Mouse (Mus musculus) embryonic facial prominence, embryonic 14.5 days (tissue): ENCODE measurements around the gene Rasgrp3. TPM values are rescaled to one million over a fixed set of nuclear protein-coding genes. Genes with fewer than 3 reads are reported as not detected.

Experiments used
- ATAC-seq: fragments of 200-750 bp; cut with Nextera tagmentation; 2 replicates; pipeline ENCODE4 v1.8.0; 2017; ENCODE audit warnings: low read depth, moderate number of reproducible peaks, moderate TSS enrichment
- DNase-seq: peaks from one replicate; pipeline ENCODE4 v3.0.0-alpha.2; 2015; ENCODE audit warnings: low spot score
- H3K27ac ChIP-seq: fragments of 300-500 bp; sonication (generic); replicated peaks from 2 replicates; pipeline ENCODE4 v1.5.1; 2014; ENCODE audit warnings: low read depth, mild to moderate bottlenecking, low read length, moderate library complexity
- H3K27me3 ChIP-seq: fragments of 300-500 bp; sonication (generic); replicated peaks from 2 replicates; pipeline ENCODE4 v1.6.1; 2014; ENCODE audit warnings: low read length; ENCODE audit not compliant: control insufficient read depth, insufficient read depth
- H3K36me3 ChIP-seq: fragments of 300-500 bp; sonication (generic); 2 replicates; pipeline ENCODE4 v1.6.1; 2014; ENCODE audit warnings: low read length, mixed read lengths; ENCODE audit not compliant: control insufficient read depth, insufficient read depth
- H3K4me1 ChIP-seq: fragments of 300-500 bp; sonication (generic); 2 replicates; pipeline ENCODE4 v1.6.1; 2014; ENCODE audit warnings: antibody characterized with exemption, low read length; ENCODE audit not compliant: control insufficient read depth, insufficient read depth
- H3K4me2 ChIP-seq: fragments of 300-500 bp; sonication (generic); 2 replicates; pipeline ENCODE4 v1.6.1; 2014; ENCODE audit warnings: low read depth, mild to moderate bottlenecking, low read length, moderate library complexity, mixed read lengths
- H3K4me3 ChIP-seq: fragments of 300-500 bp; sonication (generic); 2 replicates; pipeline ENCODE4 v1.5.1; 2014; ENCODE audit warnings: low read depth, mild to moderate bottlenecking, low read length
- H3K9ac ChIP-seq: fragments of 300-500 bp; sonication (generic); 2 replicates; pipeline ENCODE4 v1.6.1; 2014; ENCODE audit warnings: low read depth, mild to moderate bottlenecking, low read length, moderate library complexity, mixed read lengths
- H3K9me3 ChIP-seq: fragments of 300-500 bp; sonication (generic); 2 replicates; pipeline ENCODE4 v1.6.1; 2016; ENCODE audit warnings: low read length; ENCODE audit not compliant: control insufficient read depth
- WGBS: fragments of 180-500 bp; shearing (Covaris S2); extraction: QIAGEN DNeasy Blood & Tissue Kit; methylation state at CpG from one replicate; pipeline ENCODE4 v1.1.7; 2014; 5-methylcytosine and 5-hydroxymethylcytosine counted together
- polyA plus RNA-seq: library from polyadenylated mRNA; unstranded; fragments of >200 nt; fragmentation: Nextera tagmentation; extraction: Ambion mirVana; gene quantifications from 2 replicates; pipeline ENCODE4 v1.2.1, GENCODE M21; 2014

Rasgrp3 gene
- polyA plus RNA-seq, 1 experiment from 2014 or later, result 12.5 TPM

- Histone ChIP-seq H3K4me3 (no peak overlapping the region), H3K9me3 (no peaks in the 10 kb centered on the region), H3K27ac (no peak overlapping the region), H3K9ac (no peak overlapping the region), H3K27me3 (no peaks in the 10 kb centered on the region), H3K36me3 (peaks cover 22% of the 10 kb centered on the region), H3K4me2 (no peak overlapping the region), H3K4me1 (no peaks in the 10 kb centered on the region)
- DNase-seq (no peak), ATAC-seq (0 out of 2 replicates have a peak, but pooled peaks have one; percentile 56)
- 52% methylated on average over 12 of the region's 12 CpGs for WGBS
Measured at GRCm38 (mm10) chr17:75534314-75535020, 98.8 kb downstream of the Rasgrp3 start.

DNA sequence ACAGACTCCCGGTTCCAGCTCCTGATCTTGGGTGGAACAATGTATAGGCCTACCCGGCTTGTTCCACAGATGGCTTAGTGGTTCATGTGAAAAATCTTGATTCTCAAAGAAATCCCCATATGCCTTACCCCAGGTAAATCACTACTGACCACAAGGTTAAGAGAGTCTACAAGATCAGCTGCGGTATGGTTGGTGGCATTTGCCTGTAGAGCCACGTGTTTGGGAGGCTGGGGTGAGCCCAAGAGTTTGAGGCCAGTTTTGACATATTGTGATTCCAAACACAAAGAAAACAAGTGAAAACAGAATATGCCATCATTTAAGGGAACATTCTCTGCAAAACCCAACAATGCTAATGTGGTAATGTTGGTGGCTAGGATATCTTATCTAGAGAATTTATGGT is 99.9 kb downstream of the Rasgrp3 start:
- no peak overlapping the region for H3K9ac ChIP-seq
- DNase-seq (no peak), ATAC-seq (no peak)
- H3K9me3 ChIP-seq, result no peaks in the 10 kb centered on the region
- no peaks in the 10 kb centered on the region for H3K4me1 ChIP-seq
- H3K4me2 ChIP-seq, result no peak overlapping the region
- no peaks in the 10 kb centered on the region for H3K27me3 ChIP-seq
- 90% methylated on average over 4 of the region's 4 CpGs for WGBS
- H3K4me3 ChIP-seq, result no peak overlapping the region
- H3K36me3 ChIP-seq, result peaks cover 29% of the 10 kb centered on the region
- H3K27ac ChIP-seq, result no peak overlapping the region

DNA sequence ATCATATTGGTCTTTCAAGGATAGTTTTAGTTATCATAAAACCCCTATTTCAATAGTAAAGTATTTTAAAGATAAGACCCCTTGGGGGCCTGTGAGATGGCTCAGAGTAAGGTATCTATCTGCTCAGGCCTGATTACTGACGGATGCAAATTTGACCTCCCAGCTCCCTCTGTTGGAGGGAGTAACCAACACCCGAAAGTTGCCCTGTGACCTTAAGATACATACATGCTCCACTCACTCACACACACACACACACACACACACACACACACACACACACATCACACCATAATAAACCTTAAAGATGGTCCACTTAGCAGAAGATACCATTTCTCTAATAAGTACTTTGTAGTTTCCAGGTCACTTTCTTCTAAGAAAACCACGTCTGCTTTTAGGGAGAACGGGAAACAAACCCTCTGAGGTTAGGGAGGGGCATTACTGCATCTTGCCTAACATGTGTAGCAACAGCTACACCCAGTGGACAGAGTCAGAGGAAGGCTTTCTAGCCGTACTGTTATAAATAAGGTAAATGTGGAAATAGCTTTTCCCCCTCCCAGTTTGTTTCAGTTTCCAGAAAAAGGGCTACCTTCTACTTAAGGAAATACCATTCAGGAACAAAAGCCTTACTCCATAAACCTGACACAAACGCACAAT is 100.8 kb downstream of the Rasgrp3 start:
- H3K4me3 ChIP-seq, result no peak overlapping the region
- H3K4me1 ChIP-seq, result no peaks in the 10 kb centered on the region
- H3K27me3 ChIP-seq, result no peaks in the 10 kb centered on the region
- H3K27ac ChIP-seq, result no peak overlapping the region
- no peaks in the 10 kb centered on the region for H3K9me3 ChIP-seq
- H3K9ac ChIP-seq, result no peak overlapping the region
- DNase-seq (peak; percentile 86), ATAC-seq (0 out of 2 replicates have a peak, but pooled peaks have one; percentile 38)
- H3K4me2 ChIP-seq, result no peak overlapping the region
- peaks cover 31% of the 10 kb centered on the region for H3K36me3 ChIP-seq
- 31% methylated on average over 6 of the region's 6 CpGs for WGBS

DNA sequence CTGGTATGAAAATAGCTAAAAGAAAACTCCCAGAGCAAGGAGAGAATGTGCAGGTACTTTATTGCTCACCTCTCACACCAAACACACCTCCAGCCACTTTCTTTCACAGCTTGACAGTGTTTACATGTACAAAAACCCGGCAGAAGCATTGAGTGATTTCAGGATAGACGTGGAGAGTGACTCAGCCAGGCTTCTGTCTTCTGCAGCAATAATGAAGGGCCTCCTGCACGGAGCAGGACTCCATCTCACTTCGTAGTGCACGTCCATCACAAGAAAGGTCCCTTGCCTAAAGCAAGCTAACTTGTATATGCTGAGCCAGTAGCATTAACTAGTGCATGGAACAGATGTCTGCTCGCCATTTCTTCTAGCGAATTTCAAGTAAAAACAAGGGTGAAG is 101.4 kb downstream of the Rasgrp3 start:
- H3K4me3 ChIP-seq, result no peak overlapping the region
- no peak overlapping the region for H3K27ac ChIP-seq
- no peaks in the 10 kb centered on the region for H3K4me1 ChIP-seq
- H3K9ac ChIP-seq, result no peak overlapping the region
- DNase-seq (no peak), ATAC-seq (no peak)
- H3K36me3 ChIP-seq, result peaks cover 34% of the 10 kb centered on the region
- H3K4me2 ChIP-seq, result no peak overlapping the region
- H3K9me3 ChIP-seq, result no peaks in the 10 kb centered on the region
- no peaks in the 10 kb centered on the region for H3K27me3 ChIP-seq
- WGBS, result 86% methylated on average over 7 of the region's 7 CpGs

DNA sequence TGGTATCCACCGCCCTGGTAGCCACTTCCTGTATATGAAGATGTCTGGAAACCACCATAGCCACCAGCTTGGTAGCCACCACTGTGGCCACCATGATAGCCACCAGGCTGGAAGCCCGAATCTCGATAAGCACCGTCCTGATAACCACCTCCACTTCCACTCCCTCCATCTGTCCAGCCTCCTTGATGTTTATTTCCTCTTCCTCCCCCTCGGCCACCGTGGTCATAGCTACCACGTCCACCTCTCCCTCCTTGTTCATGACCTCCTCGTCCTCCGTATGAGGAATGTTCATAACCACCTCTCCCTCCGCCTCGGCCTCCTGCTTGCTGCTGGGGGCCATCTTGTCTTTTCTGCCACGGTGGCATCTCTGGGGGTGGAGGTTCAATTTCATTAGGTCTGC is 102.7 kb downstream of the Rasgrp3 start:
- ATAC-seq, result no peak
- WGBS, result 92% methylated on average over 12 of the region's 12 CpGs

GRCm38 (mm10) chr17:75539130-75539529 is 103.4 kb downstream of the Rasgrp3 start:
- no peak for DNase-seq
- WGBS, result 82% methylated on average over 6 of the region's 6 CpGs
- Histone ChIP-seq H3K4me2 (no peak overlapping the region), H3K4me1 (no peaks in the 10 kb centered on the region), H3K27ac (no peak overlapping the region), H3K36me3 (peaks cover 44% of the 10 kb centered on the region), H3K9ac (no peak overlapping the region), H3K27me3 (no peaks in the 10 kb centered on the region), H3K4me3 (no peak overlapping the region), H3K9me3 (no peaks in the 10 kb centered on the region)
- no peak for ATAC-seq

More for the DNA sequence above, 102.7 kb downstream of the Rasgrp3 start:
- no peak overlapping the region for H3K4me2 ChIP-seq
- no peaks in the 10 kb centered on the region for H3K9me3 ChIP-seq
- H3K27me3 ChIP-seq, result no peaks in the 10 kb centered on the region
- H3K27ac ChIP-seq, result no peak overlapping the region
- no peaks in the 10 kb centered on the region for H3K4me1 ChIP-seq
- no peak overlapping the region for H3K4me3 ChIP-seq
- no peak overlapping the region for H3K9ac ChIP-seq
- no peak for DNase-seq
- H3K36me3 ChIP-seq, result peaks cover 40% of the 10 kb centered on the region

DNA sequence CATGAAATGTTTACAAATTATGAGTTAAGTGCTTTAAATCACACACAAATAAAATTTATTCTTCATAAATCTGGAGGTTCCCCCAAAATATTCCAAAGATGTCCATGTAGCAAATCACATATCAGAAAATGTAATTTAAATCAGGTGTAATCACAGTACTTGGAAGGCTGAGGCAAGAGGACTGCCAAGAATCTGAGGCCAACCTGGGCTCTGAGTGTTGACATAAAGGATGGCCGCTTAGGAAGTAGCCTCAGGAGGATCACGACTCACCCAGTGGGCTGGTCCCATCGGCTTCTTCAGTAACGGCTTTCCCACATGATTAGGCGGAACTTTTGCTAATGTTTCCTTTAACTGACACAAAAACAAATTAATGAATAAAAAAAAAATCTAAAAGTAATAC is 104.1 kb downstream of the Rasgrp3 start:
- no peak for DNase-seq
- Histone ChIP-seq H3K9me3 (no peaks in the 10 kb centered on the region), H3K36me3 (peaks cover 51% of the 10 kb centered on the region), H3K4me3 (no peak overlapping the region), H3K9ac (no peak overlapping the region), H3K27ac (no peak overlapping the region), H3K27me3 (no peaks in the 10 kb centered on the region), H3K4me2 (no peak overlapping the region), H3K4me1 (no peaks in the 10 kb centered on the region)
- no peak for ATAC-seq
- WGBS, result 69% methylated on average over 5 of the region's 5 CpGs

GRCm38 (mm10) chr17:75543434-75543833 is 107.7 kb downstream of the Rasgrp3 start:
- DNase-seq (no peak), ATAC-seq (no peak)
- Histone ChIP-seq H3K4me2 (no peak overlapping the region), H3K9ac (no peak overlapping the region), H3K4me3 (no peak overlapping the region), H3K36me3 (peaks cover 64% of the 10 kb centered on the region), H3K27ac (no peak overlapping the region), H3K4me1 (0 out of 2 replicates have a peak, but pooled peaks cover 6% of the 10 kb centered on the region), H3K27me3 (no peaks in the 10 kb centered on the region), H3K9me3 (no peaks in the 10 kb centered on the region)
- 89% methylated on average over 7 of the region's 7 CpGs for WGBS

DNA sequence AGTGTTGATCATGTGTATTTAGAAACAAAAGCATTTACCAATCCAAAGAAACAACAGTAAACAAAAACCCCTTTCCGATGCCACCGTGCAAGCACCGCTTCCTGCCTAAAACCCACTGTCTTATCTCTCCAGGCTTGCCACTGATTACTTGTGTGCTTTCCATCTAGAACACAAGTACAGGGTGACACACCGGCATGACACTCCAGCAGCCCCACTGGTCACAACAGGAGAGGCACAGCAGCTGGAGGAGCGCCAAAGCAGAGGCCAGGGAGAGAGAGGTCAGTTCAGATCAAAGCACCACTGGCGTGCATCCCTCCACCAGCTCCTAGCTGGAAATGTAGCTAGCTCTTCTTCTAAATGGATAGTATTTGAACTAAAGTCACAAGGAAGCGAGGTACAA is 108.6 kb downstream of the Rasgrp3 start:
- H3K4me2 ChIP-seq, result no peak overlapping the region
- 0 out of 2 replicates have a peak, but pooled peaks cover 6% of the 10 kb centered on the region for H3K4me1 ChIP-seq
- H3K36me3 ChIP-seq, result peaks cover 58% of the 10 kb centered on the region
- no peaks in the 10 kb centered on the region for H3K27me3 ChIP-seq
- H3K27ac ChIP-seq, result no peak overlapping the region
- DNase-seq (no peak), ATAC-seq (no peak)
- 86% methylated on average over 7 of the region's 7 CpGs for WGBS
- H3K9me3 ChIP-seq, result no peaks in the 10 kb centered on the region
- H3K4me3 ChIP-seq, result no peak overlapping the region
- H3K9ac ChIP-seq, result no peak overlapping the region
